Mouse (Mus musculus): ENCODE data around the gene Dennd1b. TPM values are rescaled to one million over a fixed set of nuclear protein-coding genes. Genes with fewer than 3 reads are reported as not detected.
A peak's percentile ranks its signal among the peaks of the same experiment; 100 is the strongest.

Gene Dennd1b
- total RNA-seq, 2 experiments from 2014 or later: 25.6 to 26.1 TPM

- DNase-seq: no peak
- intact Hi-C loops (cut with DNase I): loop anchor here (10.0 kb wide), 1 partner anchor 189 kb away; the partner anchor contains the start of gene Dennd1b
Measured at GRCm38 (mm10) chr1:139153493-139153892, 190.3 kb downstream of the Dennd1b start.

GRCm38 (mm10) chr1:139156397-139156796 is 193.2 kb downstream of the Dennd1b start:
- intact Hi-C loops (cut with DNase I): loop anchor here (2.0 to 10.0 kb wide), 2 partner anchors 192 to 832 kb away; partner anchors contain the start of gene Dennd1b
- DNase-seq: peak; percentile 29 to 51

DNA sequence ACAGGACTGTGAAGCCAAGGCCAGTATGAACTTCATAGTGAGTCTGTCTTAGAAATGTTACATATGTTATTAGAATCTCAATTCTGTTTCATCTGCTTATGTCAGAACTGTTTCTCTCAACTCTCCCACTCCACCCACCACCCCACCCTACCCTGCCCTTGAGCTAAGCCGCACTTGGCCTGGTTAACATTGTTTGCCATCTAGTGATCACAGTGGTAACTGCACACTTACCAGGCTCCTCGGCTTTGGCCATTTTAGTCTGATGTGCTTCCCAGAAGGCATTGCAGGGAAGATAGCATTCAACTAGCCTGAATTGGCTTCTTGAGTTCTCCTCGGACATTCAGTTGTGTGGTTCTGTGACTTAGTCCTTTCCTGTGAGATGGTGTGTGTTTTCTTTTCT is 198.4 kb downstream of the Dennd1b start:
- intact Hi-C loops (cut with DNase I): loop anchor here (2.0 to 5.0 kb wide), 2 partner anchors 106 to 327 kb away; no protein-coding TSS in a partner anchor
- DNase-seq: peak in 1 of 2 experiments; percentile 35

- intact Hi-C loops (cut with DNase I): loop anchor here (2.0 to 5.0 kb wide), 2 partner anchors 104 to 328 kb away; no protein-coding TSS in a partner anchor
- DNase-seq: peak; percentile 25 to 48
Measured at GRCm38 (mm10) chr1:139162814-139163213, 199.6 kb downstream of the Dennd1b start.

DNA sequence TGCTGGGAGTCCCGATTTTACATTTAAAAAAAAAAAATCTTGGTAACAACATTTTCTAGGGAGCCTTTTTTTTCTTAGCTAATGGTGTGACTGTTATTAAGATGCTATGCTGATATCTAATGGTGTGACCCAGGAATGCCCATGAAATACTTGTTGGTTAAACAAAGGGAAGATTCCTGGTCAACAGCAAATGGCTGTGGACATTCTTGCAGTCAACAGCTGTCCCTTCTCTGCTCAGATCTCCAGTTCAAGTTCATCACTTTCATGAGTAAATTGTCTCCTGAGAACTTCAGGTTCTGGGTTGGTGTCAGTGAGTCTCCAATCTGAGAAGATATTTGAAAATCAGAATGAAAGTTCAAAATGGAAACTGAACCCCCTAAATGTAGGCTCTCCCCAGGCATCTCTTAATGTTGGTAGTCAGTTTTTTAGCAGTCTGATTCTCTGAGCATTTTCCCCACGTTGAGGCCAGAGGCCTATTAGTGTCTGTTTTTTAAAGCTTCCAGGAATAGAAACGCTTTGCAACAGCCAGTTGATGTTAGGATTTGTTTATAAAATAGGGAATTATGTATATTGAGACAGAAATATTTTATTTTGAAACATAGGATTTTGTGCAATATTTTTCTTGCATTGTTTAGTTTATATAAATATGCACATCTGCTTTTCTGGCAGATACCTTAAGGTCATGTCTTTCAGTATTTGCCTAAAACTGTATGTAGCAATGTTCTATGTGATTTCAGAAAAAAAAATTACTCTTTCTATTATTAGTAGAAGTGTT is 211.0 kb downstream of the Dennd1b start:
- DNase-seq: no peak
- intact Hi-C loops (cut with DNase I): no loop called here

DNA sequence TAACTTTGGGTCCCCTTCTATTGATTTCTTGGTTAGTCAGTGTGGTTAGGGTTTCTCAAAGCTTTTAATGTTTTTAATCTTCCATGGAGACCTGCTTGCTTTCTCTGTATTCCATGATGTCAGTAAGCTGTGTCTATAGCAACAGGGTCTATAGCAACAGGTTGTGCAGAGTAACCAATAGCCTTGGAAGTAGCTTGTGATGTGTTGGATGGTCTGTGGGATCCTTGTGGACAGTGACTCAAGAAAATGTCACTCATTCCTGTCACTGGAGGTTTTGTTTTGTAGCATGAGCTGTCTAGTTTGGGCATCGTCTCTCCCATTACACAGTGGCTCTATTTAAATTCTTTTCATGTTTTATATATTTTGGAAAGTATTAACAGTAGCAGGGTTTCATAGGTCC is 216.5 kb downstream of the Dennd1b start:
- DNase-seq: no peak
- intact Hi-C loops (cut with DNase I): no loop called here

GRCm38 (mm10) chr1:139180481-139181149 is 217.4 kb downstream of the Dennd1b start:
- intact Hi-C loops (cut with DNase I): no loop called here
- DNase-seq: no peak

- no peak for DNase-seq
- intact Hi-C loops (cut with DNase I): no loop called here
Measured at GRCm38 (mm10) chr1:139192635-139193034, 229.4 kb downstream of the Dennd1b start.

GRCm38 (mm10) chr1:139194011-139194410 is 230.8 kb downstream of the Dennd1b start:
- intact Hi-C loops (cut with DNase I): no loop called here
- no peak for DNase-seq

GRCm38 (mm10) chr1:139194428-139195028 is 231.3 kb downstream of the Dennd1b start:
- DNase-seq: no peak
- intact Hi-C loops (cut with DNase I): no loop called here

DNA sequence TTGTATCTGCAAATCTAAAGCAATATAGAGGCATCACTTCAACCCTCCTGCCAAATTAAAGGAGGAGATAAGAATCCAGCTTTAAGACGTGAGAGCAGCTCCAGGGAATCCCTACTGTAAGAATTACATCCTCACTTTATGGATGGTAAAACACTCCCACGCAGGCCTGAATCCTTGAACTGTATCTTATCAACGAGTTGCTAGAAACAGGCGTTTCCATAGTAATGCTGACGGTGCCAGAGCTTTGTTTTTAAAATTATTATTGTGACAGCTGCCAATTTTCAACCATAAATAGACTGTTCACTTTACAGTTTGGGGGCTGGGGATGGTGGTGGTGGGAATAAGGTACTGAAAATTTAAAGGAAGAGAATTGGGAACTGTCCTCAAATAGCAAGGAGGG is 239.8 kb downstream of the Dennd1b start:
- intact Hi-C loops (cut with DNase I): no loop called here
- DNase-seq: no peak

DNA sequence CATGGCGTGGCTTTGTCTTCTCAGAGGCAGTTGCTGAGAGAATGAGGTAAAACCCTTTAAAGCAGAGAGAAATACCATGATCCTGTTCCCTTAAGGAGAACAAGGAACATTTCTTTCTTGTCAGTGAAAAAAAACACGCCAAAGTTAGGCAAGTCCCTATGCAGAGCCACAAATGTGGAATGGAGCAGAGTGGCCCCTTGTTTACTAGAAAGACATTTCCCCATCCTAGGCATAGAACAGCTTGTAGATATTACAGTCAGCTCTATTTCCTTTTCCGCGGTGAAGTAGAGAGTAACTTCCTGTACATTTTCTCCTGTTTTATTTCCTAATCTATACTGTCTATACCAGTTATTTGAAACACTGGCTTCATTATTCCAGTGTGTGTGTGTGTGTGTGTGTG is 243.0 kb downstream of the Dennd1b start:
- DNase-seq: no peak
- intact Hi-C loops (cut with DNase I): no loop called here

GRCm38 (mm10) chr1:139209796-139210195 is 246.6 kb downstream of the Dennd1b start:
- peak; percentile 4 to 17 for DNase-seq
- intact Hi-C loops (cut with DNase I): no loop called here

- intact Hi-C loops (cut with DNase I): no loop called here
- no peak for DNase-seq
Measured at GRCm38 (mm10) chr1:139210505-139210904, 247.3 kb downstream of the Dennd1b start.

DNA sequence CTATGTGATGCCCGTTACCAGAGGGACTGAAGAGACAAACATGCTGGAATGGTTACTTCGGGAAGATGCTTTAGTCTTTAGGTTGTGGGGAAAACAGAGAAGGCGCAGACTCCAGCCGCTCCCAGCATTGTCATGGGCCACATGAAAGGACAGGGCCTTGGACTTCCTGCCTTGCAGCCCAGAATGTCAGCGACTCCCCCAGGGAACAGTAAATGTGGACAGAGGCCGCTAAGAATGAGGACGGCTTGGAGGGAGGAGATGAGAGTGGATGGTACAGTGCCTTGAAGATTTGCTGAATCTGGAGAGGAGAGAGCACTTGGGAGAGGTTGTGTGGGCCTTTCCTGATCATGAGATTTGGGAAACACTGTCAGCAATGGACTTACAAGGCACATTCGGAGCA is 252.1 kb downstream of the Dennd1b start:
- intact Hi-C loops (cut with DNase I): no loop called here
- peak; percentile 11 to 15 for DNase-seq

DNA sequence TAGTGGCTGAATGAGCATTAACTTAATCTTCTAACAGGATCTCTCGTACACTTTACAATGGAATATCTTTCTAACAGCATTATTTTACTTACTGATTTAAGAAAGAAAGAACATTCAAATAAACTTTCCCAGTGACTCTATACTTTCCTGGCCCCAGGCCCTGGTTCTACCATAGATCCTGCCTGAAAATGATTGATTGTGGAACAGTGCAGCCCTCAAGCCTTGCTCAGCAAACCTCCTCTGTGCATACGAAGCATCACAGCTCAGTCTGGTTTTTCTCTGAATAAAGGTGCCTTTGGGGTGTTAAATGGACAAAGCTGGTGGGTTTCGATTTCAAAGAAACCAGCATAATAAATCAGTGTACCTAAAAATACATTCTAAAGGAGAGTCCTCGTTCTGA is 260.6 kb downstream of the Dennd1b start:
- intact Hi-C loops (cut with DNase I): no loop called here
- DNase-seq: no peak

GRCm38 (mm10) chr1:139224309-139224949 is 261.2 kb downstream of the Dennd1b start:
- intact Hi-C loops (cut with DNase I): no loop called here
- no peak for DNase-seq

Measured in heart, postnatal 10 days (tissue).